Mouse (Mus musculus): Measurements from ENCODE around the gene Gstp1. TPM values are rescaled to one million over a fixed set of nuclear protein-coding genes. Genes with fewer than 3 reads are reported as not detected.
"Not testable (repeated sequence)": the region's sequence is repeated elsewhere in the genome, so short reads cannot be mapped to it uniquely, and the experiment has no call there.

The Gstp1 gene
- total RNA-seq, 4 experiments from 2014 or later: 411 to 453 (median 419) TPM

DNA sequence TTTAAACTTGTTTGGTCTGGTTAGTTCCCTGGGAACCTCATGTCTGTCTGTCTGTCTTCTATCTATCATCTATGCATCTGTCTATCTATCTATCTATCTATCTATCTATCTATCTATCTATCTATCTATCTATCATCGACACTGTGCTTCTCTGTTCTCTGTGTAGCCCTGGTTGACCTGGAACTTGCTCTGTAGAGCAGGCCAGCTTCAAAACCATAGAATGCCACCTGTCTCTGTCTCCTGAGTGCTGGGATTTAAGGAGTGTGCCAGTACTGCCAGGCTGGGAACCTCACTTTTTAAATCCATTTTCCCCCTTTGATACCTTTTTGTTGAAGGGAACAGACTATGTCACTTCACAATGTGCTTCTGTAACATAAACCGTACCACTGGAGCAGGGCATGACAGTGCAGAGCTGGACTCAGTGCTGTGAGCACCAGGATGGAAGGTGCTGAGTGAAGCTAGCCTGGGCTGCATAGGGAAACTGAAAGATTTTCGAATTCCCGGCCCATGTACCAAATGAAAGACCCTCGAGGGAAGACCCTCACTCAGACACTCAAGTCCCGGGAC, 23.2 kb upstream of the Gstp1 start:
- DNase-seq (ENCODE audit: low spot score in 2 of 2): no peak

DNA sequence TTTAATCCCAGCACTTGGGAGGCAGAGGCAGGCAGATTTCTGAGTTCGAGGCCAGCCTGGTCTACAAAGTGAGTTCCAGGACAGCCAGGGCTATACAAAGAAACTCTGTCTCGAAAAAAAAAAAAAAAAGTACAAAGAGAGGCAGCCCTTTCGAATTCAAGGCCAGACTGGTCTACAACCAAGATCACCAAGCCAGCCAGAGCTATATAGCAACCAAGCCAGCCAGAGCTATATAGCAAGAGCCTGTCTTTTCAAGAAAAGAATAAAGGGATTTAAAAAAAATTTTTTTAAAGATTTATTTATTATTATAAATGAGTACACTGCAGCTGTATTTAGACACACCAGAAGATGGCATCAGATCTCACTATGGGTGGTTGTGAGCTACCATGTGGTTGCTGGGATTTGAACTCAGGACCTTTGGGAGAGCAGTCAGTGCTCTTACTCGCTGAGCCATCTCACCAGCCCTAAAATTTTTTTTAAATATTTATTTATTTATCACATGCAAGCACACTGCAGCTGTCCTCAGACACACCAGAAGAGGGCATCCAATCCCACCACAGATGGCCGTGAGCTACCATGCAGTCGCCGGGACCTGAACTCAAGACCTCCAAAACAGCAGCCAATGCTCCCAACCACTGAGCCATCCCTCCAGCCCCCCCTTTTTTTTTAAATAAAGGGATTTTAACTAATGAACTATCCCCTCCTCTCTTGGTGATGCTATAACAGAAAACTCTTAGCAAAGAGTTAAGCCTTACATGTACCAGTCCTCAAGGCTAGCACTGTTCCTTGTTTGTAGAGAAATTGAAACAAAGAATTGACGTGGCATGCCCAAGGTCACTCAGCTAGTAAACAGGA, 22.5 kb upstream of the Gstp1 start:
- DNase-seq (ENCODE audit: low spot score in 2 of 2): not testable (repeated sequence)

DNA sequence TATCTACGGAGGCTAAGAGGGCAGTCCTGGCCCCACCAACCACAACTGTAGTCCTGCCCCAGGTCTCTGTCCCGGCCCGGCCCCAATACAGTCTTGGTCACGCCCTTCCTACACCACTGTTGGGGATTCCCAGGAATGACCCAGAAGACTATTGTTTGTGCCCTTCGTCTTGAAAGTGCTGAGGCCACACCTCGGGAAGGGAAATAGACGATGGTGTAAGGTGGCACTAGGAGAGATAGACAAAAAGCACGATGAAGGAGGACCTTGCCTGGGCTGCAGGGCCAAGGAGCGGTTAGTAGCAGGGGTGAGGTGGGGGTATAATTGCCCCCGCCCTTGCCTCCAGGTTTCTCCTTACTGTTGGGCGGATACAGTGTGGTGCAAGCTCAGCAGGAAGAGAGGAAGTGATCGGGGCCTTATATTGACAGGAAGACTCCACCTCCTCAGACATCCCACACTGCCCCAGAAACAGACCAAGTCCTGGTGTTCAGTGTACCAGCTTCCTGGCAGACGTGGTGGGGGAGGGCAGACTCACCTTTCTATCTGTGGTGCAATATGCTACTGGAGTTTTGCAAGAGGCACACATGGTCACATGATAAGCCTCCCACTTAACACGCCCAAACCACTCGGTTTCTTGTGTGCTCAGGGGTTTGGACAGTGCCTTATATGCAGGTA, 21.4 kb upstream of the Gstp1 start, which contains the start of gene Gstp3:
TSS of gene Gstp3 (minus strand) at position 501 of the 672 bp plus-strand sequence.
- DNase-seq (ENCODE audit: low spot score in 2 of 2): no peak

GRCm38 (mm10) chr19:4058581-4058980, 20.8 kb upstream of the Gstp1 start:
- no peak for DNase-seq (ENCODE audit: low spot score in 2 of 2)

DNA sequence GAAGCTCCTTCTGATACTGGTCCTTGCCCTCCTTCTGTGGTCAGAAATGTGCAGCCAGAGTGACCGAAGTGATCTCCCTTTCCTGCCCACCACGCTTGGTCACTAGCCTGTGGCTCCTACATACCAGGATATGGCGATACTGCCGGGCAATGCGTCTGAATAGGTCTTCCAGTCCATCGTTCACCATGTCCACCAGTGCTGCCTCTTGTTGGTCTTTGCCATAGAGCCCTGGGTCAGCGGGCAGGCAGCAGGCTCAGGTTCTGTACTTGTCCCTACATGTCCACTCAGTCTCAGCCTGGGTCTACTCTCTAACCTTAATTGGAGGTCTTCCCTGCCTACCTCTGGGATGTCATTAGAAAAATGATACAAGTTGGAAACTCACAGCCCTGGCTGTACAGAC, 20.2 kb upstream of the Gstp1 start:
- no peak for DNase-seq (ENCODE audit: low spot score in 2 of 2)

- DNase-seq (ENCODE audit: low spot score in 2 of 2): no peak
Measured at GRCm38 (mm10) chr19:4057389-4057788, 19.6 kb upstream of the Gstp1 start.

DNA sequence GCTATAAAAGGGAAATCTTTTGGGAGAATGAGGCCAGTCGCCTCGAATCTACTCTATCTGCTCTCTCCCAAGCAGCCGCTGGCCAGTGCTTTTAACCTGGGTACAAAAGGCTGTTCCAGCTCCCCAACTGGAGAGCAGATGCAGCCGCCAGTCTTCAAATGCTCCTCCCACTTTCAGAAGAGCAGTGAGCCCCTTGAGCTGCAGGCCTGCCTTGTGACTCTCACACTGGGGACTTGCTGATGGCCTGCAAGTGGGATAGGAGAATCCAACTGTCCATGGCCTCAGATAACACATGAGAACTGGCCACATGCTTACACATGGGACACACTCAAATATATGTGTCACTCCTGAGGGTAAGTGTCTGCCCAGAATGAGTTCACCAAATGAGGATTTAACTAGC, 18.9 kb upstream of the Gstp1 start:
- DNase-seq (ENCODE audit: low spot score in 2 of 2): no peak

- no peak for DNase-seq (ENCODE audit: low spot score in 2 of 2)
Measured at GRCm38 (mm10) chr19:4055947-4056693, 18.3 kb upstream of the Gstp1 start.

DNA sequence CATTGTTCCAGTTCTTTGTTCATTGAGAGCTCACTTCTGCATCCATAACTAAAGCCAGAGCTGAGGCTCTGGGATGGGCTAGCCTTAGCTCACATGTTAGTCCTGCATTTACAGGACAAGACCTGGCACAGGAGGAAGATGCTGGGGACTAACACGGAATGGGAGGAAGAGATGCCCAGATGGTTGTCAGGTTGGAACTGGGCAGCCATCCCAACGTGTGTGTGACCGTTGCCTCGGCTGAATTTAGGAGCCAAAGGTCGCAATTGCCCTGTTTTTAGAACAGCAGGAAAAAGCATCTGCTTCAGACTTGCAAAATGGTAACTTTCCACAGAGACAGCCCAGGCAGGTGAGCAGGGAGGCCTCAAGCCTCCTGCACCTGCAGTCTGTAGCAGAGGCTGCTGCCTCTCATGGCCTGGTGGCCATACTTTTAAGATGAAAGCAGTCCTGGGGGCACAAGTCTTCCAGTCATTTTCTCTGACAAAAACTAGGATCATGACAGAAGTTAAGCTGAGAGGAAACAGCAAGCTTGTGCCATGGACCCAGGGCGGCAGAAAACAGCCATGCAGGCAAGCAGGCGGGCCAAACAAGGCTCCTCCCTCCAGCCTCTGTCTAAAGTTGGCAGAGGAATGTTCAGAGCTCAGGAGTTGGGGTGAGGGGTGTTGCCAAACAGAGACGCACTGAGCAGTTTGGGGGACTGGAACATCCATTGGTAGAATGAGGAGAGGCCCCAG, 17.6 kb upstream of the Gstp1 start:
- no peak for DNase-seq (ENCODE audit: low spot score in 2 of 2)

- DNase-seq (ENCODE audit: low spot score in 2 of 2): no peak
Measured at GRCm38 (mm10) chr19:4054613-4055012, 16.8 kb upstream of the Gstp1 start.

GRCm38 (mm10) chr19:4052516-4053030, 14.8 kb upstream of the Gstp1 start:
- no peak for DNase-seq (ENCODE audit: low spot score in 2 of 2)

DNA sequence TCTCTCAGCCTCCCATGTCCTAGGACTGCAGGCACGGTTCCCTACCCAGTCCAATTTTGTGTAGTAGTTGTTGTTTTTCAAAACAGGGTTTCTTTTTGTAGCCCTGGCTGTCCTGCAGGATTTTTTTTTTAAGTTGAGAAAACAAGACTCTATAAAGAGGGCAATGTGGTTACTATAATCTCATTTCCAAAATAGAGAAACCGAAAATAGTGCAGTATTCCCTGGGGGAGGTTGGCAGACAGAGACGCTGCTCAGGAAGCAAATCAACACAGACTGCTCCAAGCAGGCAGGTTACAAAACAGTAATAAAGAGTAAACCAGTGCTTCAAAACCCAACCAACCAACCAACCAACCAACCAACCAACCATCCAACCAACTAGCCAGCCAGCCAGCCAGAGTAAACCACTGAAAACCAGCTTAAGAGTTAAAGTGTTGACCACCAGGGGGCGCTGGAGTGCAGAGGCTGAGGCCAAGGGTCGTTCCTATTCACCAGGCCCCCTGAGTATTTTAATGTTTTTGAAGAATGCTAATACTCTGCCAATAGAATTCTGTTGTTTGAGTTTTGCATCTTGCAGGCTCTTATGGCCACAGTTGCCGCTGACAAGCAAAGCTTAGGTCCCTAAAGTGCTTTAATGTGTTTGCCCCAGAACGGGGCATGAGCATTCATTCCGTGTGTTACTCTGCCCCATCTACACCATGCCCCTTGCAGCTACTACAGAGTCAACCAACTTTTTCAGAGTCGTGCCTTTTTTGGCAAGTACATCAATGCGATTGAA, 14.1 kb upstream of the Gstp1 start:
- DNase-seq (ENCODE audit: low spot score in 2 of 2): peak; percentile 41 to 50

DNA sequence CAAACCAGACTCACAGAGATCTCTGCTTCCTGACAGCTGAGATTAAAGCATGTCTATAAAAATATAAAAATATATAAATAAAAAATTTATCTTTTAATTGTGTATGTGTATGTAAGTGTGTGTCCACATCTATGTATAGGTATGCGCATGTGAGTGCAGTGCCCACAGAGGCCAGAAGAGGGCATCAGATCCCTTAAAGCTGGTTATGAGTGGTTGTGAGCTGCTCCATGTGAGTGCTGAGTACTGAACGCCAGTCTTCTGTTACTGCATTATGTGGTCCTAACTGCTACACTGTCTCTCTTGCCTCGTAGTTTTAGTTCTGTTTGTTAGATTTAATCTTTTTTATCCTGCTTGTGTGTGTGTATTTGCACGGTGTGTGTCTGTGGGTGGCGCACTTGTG, 13.2 kb upstream of the Gstp1 start:
- no peak for DNase-seq (ENCODE audit: low spot score in 2 of 2)

GRCm38 (mm10) chr19:4049069-4049468, 11.3 kb upstream of the Gstp1 start:
- not testable (repeated sequence) for DNase-seq (ENCODE audit: low spot score in 2 of 2)

GRCm38 (mm10) chr19:4047859-4048258, 10.1 kb upstream of the Gstp1 start:
- DNase-seq (ENCODE audit: low spot score in 2 of 2): peak; percentile 55 to 60

DNA sequence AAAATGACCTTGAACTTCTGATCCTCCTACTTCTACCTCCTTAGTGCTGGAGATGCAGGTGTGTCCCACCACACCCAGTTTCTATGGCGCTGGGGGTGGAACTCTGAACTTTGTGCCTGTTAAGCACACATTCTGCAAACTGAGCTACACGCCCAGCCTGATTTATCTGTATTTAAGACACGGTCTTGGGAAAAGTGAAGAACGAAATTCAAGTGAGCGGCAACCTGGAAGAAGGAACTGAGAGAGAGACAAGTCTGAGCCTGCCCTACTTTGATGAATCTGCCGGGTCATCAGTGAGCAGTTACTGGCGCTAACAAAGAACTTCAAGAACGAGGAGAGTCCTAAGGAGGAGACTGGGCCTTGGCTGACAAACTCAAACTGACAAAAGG, 9.1 kb upstream of the Gstp1 start:
- no peak for DNase-seq (ENCODE audit: low spot score in 2 of 2)

- DNase-seq (ENCODE audit: low spot score in 2 of 2): peak; percentile 75 to 82
Measured at GRCm38 (mm10) chr19:4045966-4046865, 8.4 kb upstream of the Gstp1 start, which contains the start of gene Gstp2. Gene Gstp2, minus strand, starts transcription at chr19:4046023.

DNA sequence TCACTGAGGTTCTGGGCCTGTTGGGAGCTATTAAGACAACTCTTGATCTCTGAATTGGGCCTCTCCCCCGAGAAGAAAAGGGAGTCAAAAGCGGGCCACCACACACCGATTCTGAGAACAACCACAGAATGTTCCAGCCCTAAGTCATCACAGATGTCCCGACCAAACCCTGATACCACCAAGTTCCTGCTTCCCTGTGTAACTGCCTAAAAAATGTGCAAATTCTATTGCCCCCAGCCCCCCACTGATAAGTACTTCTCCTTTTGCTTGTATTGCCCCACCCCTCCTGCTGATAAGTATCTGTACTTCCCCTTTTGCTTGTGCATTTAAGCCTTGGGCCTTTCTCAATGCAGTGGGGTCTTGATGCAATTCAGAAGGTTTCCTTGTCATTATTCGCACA, 6.3 kb upstream of the Gstp1 start:
- not testable (repeated sequence) for DNase-seq (ENCODE audit: low spot score in 2 of 2)

DNA sequence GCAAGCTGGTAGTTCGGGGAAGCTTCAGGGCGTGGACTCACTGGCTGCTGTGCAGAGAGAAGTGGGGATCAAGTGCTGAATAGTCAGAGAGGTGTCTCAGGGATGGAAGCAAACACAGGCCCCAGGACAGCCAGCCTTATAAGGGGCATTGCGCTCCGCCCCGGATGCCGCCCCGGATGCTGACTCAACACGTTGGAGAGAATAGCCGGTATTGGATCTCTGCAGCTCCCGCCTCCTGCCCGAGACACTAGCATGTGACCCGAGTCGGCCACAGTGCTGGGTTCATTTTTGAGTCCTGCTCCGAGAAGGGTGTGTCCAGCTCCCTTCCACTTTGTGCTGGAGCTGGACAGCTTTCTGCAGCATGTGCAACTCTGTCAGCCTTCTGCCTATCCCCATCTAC, 4.3 kb upstream of the Gstp1 start:
- peak; percentile 56 to 74 for DNase-seq (ENCODE audit: low spot score in 2 of 2)
